In the genomic region with DNA sequence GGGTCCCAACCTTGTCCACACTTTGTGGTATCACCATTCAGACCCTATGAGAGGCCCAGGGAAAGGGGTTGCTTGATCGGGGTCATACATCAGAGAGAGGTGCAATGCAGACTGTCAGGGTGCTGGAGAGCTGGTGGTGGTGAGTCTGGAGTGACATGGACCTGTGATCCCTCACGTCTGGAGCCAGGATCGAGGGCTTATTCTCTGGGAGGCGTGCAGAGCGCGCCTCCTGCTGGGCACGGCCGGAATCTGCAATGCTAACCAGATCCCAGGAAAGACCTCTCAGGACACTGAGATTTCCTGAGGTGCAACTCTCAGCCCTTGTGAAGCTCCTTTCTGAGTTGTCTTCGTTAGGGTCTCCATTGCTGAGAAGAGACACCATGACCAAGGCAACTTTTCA, we compare ENCODE assay signal across 9 mouse cellular contexts. TPM values are rescaled to one million over a fixed set of nuclear protein-coding genes. Genes with fewer than 3 reads are reported as not detected.
DNase-seq lines count a peak whose midpoint lies in the region; ATAC-seq and TF ChIP-seq lines count a peak whose summit lies in the region.
"Had no signal": no experiment of that assay in that cellular context is flagged by ENCODE, and none has a peak within 500 bp of the region (broad histone marks: within the 10 kb centered on the region; RNA-seq: fewer than 3 reads in every experiment).

No protein-coding gene starts in this region.

- no peak overlapping the region for H3K4me2 ChIP-seq in hindbrain, embryonic 16.5 days (ENCODE audit: low read length)
- no peak overlapping the region for H3K4me2 ChIP-seq in lung, embryonic 14.5 days
- H3K4me2 ChIP-seq in stomach, postnatal 0 days (replicated peaks; ENCODE audit: low read depth): no peak overlapping the region
- H3K4me2 ChIP-seq: limb, embryonic 13.5 days had no signal

- 4% methylated on average over 9 of the region's 9 CpGs for WGBS in hindbrain, embryonic 10.5 days
- WGBS in hindbrain, embryonic 16.5 days: 2% methylated on average over 9 of the region's 9 CpGs
- WGBS in lung, embryonic 14.5 days: 3% methylated on average over 9 of the region's 9 CpGs
- 6% methylated on average over 9 of the region's 9 CpGs for WGBS in stomach, postnatal 0 days

- H3K9me3 ChIP-seq in hindbrain, embryonic 10.5 days: no peaks in the 10 kb centered on the region
- H3K9me3 ChIP-seq in hindbrain, embryonic 16.5 days (ENCODE audit: control insufficient read depth, low read length): no peaks in the 10 kb centered on the region
- no peaks in the 10 kb centered on the region for H3K9me3 ChIP-seq in lung, embryonic 14.5 days (ENCODE audit: low read depth, low read length)
- no peaks in the 10 kb centered on the region for H3K9me3 ChIP-seq in stomach, postnatal 0 days (ENCODE audit: control insufficient read depth, low read length)
- H3K9me3 ChIP-seq: limb, embryonic 13.5 days had no signal

- no peak for ATAC-seq in hindbrain, embryonic 16.5 days
- ATAC-seq in lung, embryonic 14.5 days (ENCODE audit: insufficient read depth): no peak
- no peak for ATAC-seq in stomach, postnatal 0 days (ENCODE audit: low FRiP score, low TSS enrichment)

- TF ChIP-seq CTCF in brain, embryonic 14.5 days (IDR thresholded peaks at IDR 0.05; ENCODE audit: borderline replicate concordance, extremely low read depth, insufficient read depth, insufficient read length): peak; percentile 95
- TF ChIP-seq CTCF in lung, embryonic 14.5 days (IDR thresholded peaks at IDR 0.05; ENCODE audit: low read depth): peak; percentile 91
- peak; percentile 93 for TF ChIP-seq CTCF in stomach, postnatal 0 days (IDR thresholded peaks at IDR 0.05; ENCODE audit: low read depth)

- peaks cover 69% of the 10 kb centered on the region for H3K27me3 ChIP-seq in hindbrain, embryonic 10.5 days (ENCODE audit: insufficient read depth, poor library complexity, severe bottlenecking)
- no peaks in the 10 kb centered on the region; the same call in 1 of the 2 replicates for H3K27me3 ChIP-seq in hindbrain, embryonic 16.5 days (replicated peaks; ENCODE audit: control insufficient read depth, insufficient read depth, low read length)
- H3K27me3 ChIP-seq in lung, embryonic 14.5 days (ENCODE audit: insufficient read depth, low read length): peaks cover 6% of the 10 kb centered on the region; the same call in 1 of the 2 replicates
- H3K27me3 ChIP-seq in stomach, postnatal 0 days (ENCODE audit: control insufficient read depth, insufficient read depth, low read length): 0 out of 2 replicates have a peak, but pooled peaks cover 2% of the 10 kb centered on the region

- H3K36me3 ChIP-seq in hindbrain, embryonic 10.5 days: no peaks in the 10 kb centered on the region
- H3K36me3 ChIP-seq in hindbrain, embryonic 16.5 days (ENCODE audit: control insufficient read depth, insufficient read depth, low read length): no peaks in the 10 kb centered on the region
- no peaks in the 10 kb centered on the region for H3K36me3 ChIP-seq in lung, embryonic 14.5 days (ENCODE audit: insufficient read depth)
- H3K36me3 ChIP-seq in stomach, postnatal 0 days (ENCODE audit: control insufficient read depth, insufficient read depth, low read length): no peaks in the 10 kb centered on the region
- H3K36me3 ChIP-seq: limb, embryonic 13.5 days had no signal

- DNase-seq in hindbrain, embryonic 10.5 days (ENCODE audit: low spot score): peak; percentile 78
- peak; percentile 58 for DNase-seq in CD4-positive helper T cell, adult 2 months (ENCODE audit: low read depth, low spot score)
- DNase-seq in brain, embryonic 14.5 days (ENCODE audit: low read depth): peak; percentile 68
- DNase-seq in forelimb bud, embryonic 11.5 days (ENCODE audit: low read depth, low spot score): peak; percentile 80
- peak; percentile 76 for DNase-seq in kidney, adult 9 months
- peak; percentile 85 for DNase-seq in lung, embryonic 14.5 days
- peak; percentile 75 for DNase-seq in stomach, postnatal 0 days (ENCODE audit: low spot score)

- no peak overlapping the region for H3K4me3 ChIP-seq in hindbrain, embryonic 10.5 days
- no peak overlapping the region for H3K4me3 ChIP-seq in hindbrain, embryonic 16.5 days (ENCODE audit: low read length)
- H3K4me3 ChIP-seq in lung, embryonic 14.5 days (ENCODE audit: low read depth, low read length): no peak overlapping the region
- no peak overlapping the region for H3K4me3 ChIP-seq in stomach, postnatal 0 days (ENCODE audit: low read depth, low read length)
- H3K4me3 ChIP-seq: limb, embryonic 13.5 days had no signal

- TF ChIP-seq POLR2A in brain, embryonic 14.5 days (IDR thresholded peaks at IDR 0.05; ENCODE audit: borderline replicate concordance, extremely low read depth, insufficient read depth, insufficient read length, poor library complexity, severe bottlenecking): no peak

- H3K27ac ChIP-seq in hindbrain, embryonic 10.5 days: peak overlapping the region; percentile 50; the same call in 1 of the 2 replicates
- H3K27ac ChIP-seq in hindbrain, embryonic 16.5 days (ENCODE audit: low read depth, low read length): no peak overlapping the region
- H3K27ac ChIP-seq in lung, embryonic 14.5 days (ENCODE audit: low read depth): no peak overlapping the region
- no peak overlapping the region for H3K27ac ChIP-seq in stomach, postnatal 0 days (replicated peaks)
- H3K27ac ChIP-seq: limb, embryonic 13.5 days had no signal

- H3K9ac ChIP-seq in hindbrain, embryonic 16.5 days (ENCODE audit: low read depth, low read length): no peak overlapping the region
- H3K9ac ChIP-seq in lung, embryonic 14.5 days: no peak overlapping the region
- no peak overlapping the region for H3K9ac ChIP-seq in stomach, postnatal 0 days (ENCODE audit: low read length)
- H3K9ac ChIP-seq: limb, embryonic 13.5 days had no signal

- no peak for TF ChIP-seq EP300 in stomach, postnatal 0 days (optimal IDR thresholded peaks at IDR 0.05)

- peaks cover 39% of the 10 kb centered on the region for H3K4me1 ChIP-seq in hindbrain, embryonic 10.5 days (replicated peaks)
- peaks cover 11% of the 10 kb centered on the region for H3K4me1 ChIP-seq in hindbrain, embryonic 16.5 days (ENCODE audit: control insufficient read depth, insufficient read depth, low read depth, low read length)
- peaks cover 7% of the 10 kb centered on the region; the same call in 1 of the 2 replicates for H3K4me1 ChIP-seq in lung, embryonic 14.5 days (ENCODE audit: insufficient read depth)
- peaks cover 8% of the 10 kb centered on the region; the same call in 1 of the 2 replicates for H3K4me1 ChIP-seq in stomach, postnatal 0 days (replicated peaks; ENCODE audit: control insufficient read depth, insufficient read depth)

RNA-seq across cellular contexts. Expression of a gene that starts 2.5 kb away (rescaled TPM):
- polyA plus RNA-seq in hindbrain, embryonic 10.5 days (2016; fragmentation: Nextera tagmentation; extraction: Ambion mirVana): 10.4 and 11.8 TPM in 2 replicates
- polyA plus RNA-seq in hindbrain, embryonic 16.5 days (2015; fragmentation: Nextera tagmentation; extraction: Ambion mirVana): 9.1 and 9.9 TPM in 2 replicates
- 9.8 TPM in 2 replicates for polyA plus RNA-seq in brain, embryonic 14.5 days (2012; rRNA removed)
- polyA plus RNA-seq in lung, embryonic 14.5 days (2014; fragmentation: Nextera tagmentation; extraction: Ambion mirVana): 14.5 and 16.2 TPM in 2 replicates
- polyA plus RNA-seq in stomach, postnatal 0 days (2015; fragmentation: Nextera tagmentation; extraction: Ambion mirVana): 4.4 and 5.2 TPM in 2 replicates

RNA-seq across cellular contexts. Expression of a gene that starts 19.6 kb away (rescaled TPM):
- 2.3 and 3.8 TPM in 2 replicates for polyA plus RNA-seq in hindbrain, embryonic 10.5 days (2016; fragmentation: Nextera tagmentation; extraction: Ambion mirVana)
- polyA plus RNA-seq in hindbrain, embryonic 16.5 days (2015; fragmentation: Nextera tagmentation; extraction: Ambion mirVana): 12.5 and 12.7 TPM in 2 replicates
- polyA plus RNA-seq in brain, embryonic 14.5 days (2012; rRNA removed): 35.0 and 48.5 TPM in 2 replicates
- 1.7 and 1.8 TPM in 2 replicates for polyA plus RNA-seq in lung, embryonic 14.5 days (2014; fragmentation: Nextera tagmentation; extraction: Ambion mirVana)
- 0.31 and 0.39 TPM in 2 replicates for polyA plus RNA-seq in stomach, postnatal 0 days (2015; fragmentation: Nextera tagmentation; extraction: Ambion mirVana)

RNA-seq across cellular contexts. Expression of a gene that starts 24.0 kb away (rescaled TPM):
- 70.5 and 80.6 TPM in 2 replicates for polyA plus RNA-seq in hindbrain, embryonic 10.5 days (2016; fragmentation: Nextera tagmentation; extraction: Ambion mirVana)
- polyA plus RNA-seq in hindbrain, embryonic 16.5 days (2015; fragmentation: Nextera tagmentation; extraction: Ambion mirVana): 81.4 and 88.4 TPM in 2 replicates
- 49.8 and 54.7 TPM in 2 replicates for polyA plus RNA-seq in brain, embryonic 14.5 days (2012; rRNA removed)
- polyA plus RNA-seq in lung, embryonic 14.5 days (2014; fragmentation: Nextera tagmentation; extraction: Ambion mirVana): 93.0 and 95.3 TPM in 2 replicates
- polyA plus RNA-seq in stomach, postnatal 0 days (2015; fragmentation: Nextera tagmentation; extraction: Ambion mirVana): 77.0 and 83.0 TPM in 2 replicates

RNA-seq across cellular contexts. Expression of a gene that starts 37.9 kb away (rescaled TPM):
- not detected in 2 replicates for polyA plus RNA-seq in hindbrain, embryonic 10.5 days (2016; fragmentation: Nextera tagmentation; extraction: Ambion mirVana)
- 0.68 and 0.91 TPM in 2 replicates for polyA plus RNA-seq in hindbrain, embryonic 16.5 days (2015; fragmentation: Nextera tagmentation; extraction: Ambion mirVana)
- polyA plus RNA-seq in brain, embryonic 14.5 days (2012; rRNA removed): 0.06 and 0.18 TPM in 2 replicates
- polyA plus RNA-seq in lung, embryonic 14.5 days (2014; fragmentation: Nextera tagmentation; extraction: Ambion mirVana): 0.17 TPM in 1 of 2 replicates, not detected in the other
- polyA plus RNA-seq in stomach, postnatal 0 days (2015; fragmentation: Nextera tagmentation; extraction: Ambion mirVana): 1.2 and 1.9 TPM in 2 replicates

RNA-seq across cellular contexts. Expression of a gene that starts 42.3 kb away (rescaled TPM):
- 0.39 and 0.42 TPM in 2 replicates for polyA plus RNA-seq in hindbrain, embryonic 10.5 days (2016; fragmentation: Nextera tagmentation; extraction: Ambion mirVana)
- 2.4 and 3.4 TPM in 2 replicates for polyA plus RNA-seq in hindbrain, embryonic 16.5 days (2015; fragmentation: Nextera tagmentation; extraction: Ambion mirVana)
- polyA plus RNA-seq in brain, embryonic 14.5 days (2012; rRNA removed): 0.43 and 0.67 TPM in 2 replicates
- polyA plus RNA-seq in lung, embryonic 14.5 days (2014; fragmentation: Nextera tagmentation; extraction: Ambion mirVana): 0.34 and 0.86 TPM in 2 replicates
- 0.48 and 0.65 TPM in 2 replicates for polyA plus RNA-seq in stomach, postnatal 0 days (2015; fragmentation: Nextera tagmentation; extraction: Ambion mirVana)
- polyA plus RNA-seq: limb, embryonic 13.5 days had no signal
